Mouse (Mus musculus) testis, adult 2 months (tissue): ENCODE results near the gene Col6a2. TPM values are rescaled to one million over a fixed set of nuclear protein-coding genes. Genes with fewer than 3 reads are reported as not detected.

Experiments
- H3K27ac ChIP-seq: fragments of 200-500 bp; 2 replicates; pipeline ENCODE4 v1.5.1; 2012; ENCODE audit warnings: low read depth, low read length; ENCODE audit not compliant: control insufficient read depth, insufficient read depth
- H3K27me3 ChIP-seq: fragments of 200-500 bp; 2 replicates; pipeline ENCODE4 v1.6.1; 2012; ENCODE audit warnings: mild to moderate bottlenecking, low read length, moderate library complexity; ENCODE audit not compliant: control insufficient read depth, insufficient read depth
- H3K36me3 ChIP-seq: fragments of 200-500 bp; 2 replicates; pipeline ENCODE4 v1.6.1; 2012; ENCODE audit warnings: mild to moderate bottlenecking, low read length; ENCODE audit not compliant: control insufficient read depth, insufficient read depth
- H3K4me1 ChIP-seq: fragments of 200-500 bp; 2 replicates; pipeline ENCODE4 v1.6.1; 2012; ENCODE audit warnings: low read length; ENCODE audit not compliant: control insufficient read depth, insufficient read depth
- H3K4me3 ChIP-seq: fragments of 200-500 bp; 2 replicates; pipeline ENCODE4 v1.5.1; 2012; ENCODE audit warnings: low read depth, mild to moderate bottlenecking, low read length, moderate library complexity, mixed read lengths; ENCODE audit not compliant: control insufficient read depth
- CTCF ChIP-seq: fragments of 200-500 bp; IDR thresholded peaks from 2 replicates; pipeline ENCODE4 v1.5.1; 2012; ENCODE audit warnings: low read depth, mild to moderate bottlenecking, inconsistent platforms, low read length, moderate library complexity; ENCODE audit not compliant: control insufficient read depth, insufficient read depth, insufficient replicate concordance
- POLR2A ChIP-seq: fragments of 200-500 bp; IDR thresholded peaks from 2 replicates; pipeline ENCODE4 v1.6.1; 2012; ENCODE audit warnings: low read depth, mild to moderate bottlenecking, inconsistent platforms, low read length, moderate library complexity; ENCODE audit not compliant: control insufficient read depth
- polyA plus RNA-seq: library from polyadenylated mRNA; depleted of rRNA; stranded (reverse); fragments of >200 nt; gene quantifications from 2 replicates; pipeline ENCODE4 v1.2.3, GENCODE M21; 2012; rRNA removed

Col6a2 gene
- polyA plus RNA-seq, 1 experiment, result 10.9 TPM

- Histone ChIP-seq H3K4me1 (no peaks in the 10 kb centered on the region), H3K36me3 (no peaks in the 10 kb centered on the region; the same call in none of the 2 replicates), H3K4me3 (no peak overlapping the region), H3K27ac (no peak overlapping the region), H3K27me3 (no peaks in the 10 kb centered on the region)
- TF ChIP-seq POLR2A, result no peak
- peak; percentile 23; the same call in 1 of the 2 replicates for TF ChIP-seq CTCF
These were observed 73.0 kb downstream of the Col6a2 start for GRCm38 (mm10) chr10:76550458-76550857.

GRCm38 (mm10) chr10:76548218-76548617 lies 75.2 kb downstream of the Col6a2 start:
- H3K36me3 ChIP-seq, result peaks cover 2% of the 10 kb centered on the region
- TF ChIP-seq CTCF, result no peak
- TF ChIP-seq POLR2A, result no peak
- no peaks in the 10 kb centered on the region for H3K4me1 ChIP-seq
- H3K27ac ChIP-seq, result no peak overlapping the region
- no peak overlapping the region for H3K4me3 ChIP-seq
- no peaks in the 10 kb centered on the region for H3K27me3 ChIP-seq

- no peak overlapping the region for H3K4me3 ChIP-seq
- no peak overlapping the region for H3K27ac ChIP-seq
- no peaks in the 10 kb centered on the region for H3K4me1 ChIP-seq
- no peaks in the 10 kb centered on the region for H3K27me3 ChIP-seq
- no peak for TF ChIP-seq CTCF
- TF ChIP-seq POLR2A, result no peak
- H3K36me3 ChIP-seq, result peaks cover 2% of the 10 kb centered on the region
These were observed 76.9 kb downstream of the Col6a2 start for GRCm38 (mm10) chr10:76546566-76546965.

Other genes with a start within 250 kb of the Col6a2 start
- not detected in 2 replicates for gene AC141477.1, start 183.2 kb downstream of the Col6a2 start, polyA plus RNA-seq
- 54.9 and 58.5 TPM in 2 replicates for gene Pcnt, start 180.8 kb downstream of the Col6a2 start, polyA plus RNA-seq
- gene 2610028H24Rik, start 174.5 kb downstream of the Col6a2 start, polyA plus RNA-seq, result 0.23 and 0.47 TPM in 2 replicates
- 9.9 and 11.3 TPM in 2 replicates for gene Mcm3ap, start 154.7 kb downstream of the Col6a2 start, polyA plus RNA-seq
- gene Ybey, start 154.5 kb downstream of the Col6a2 start, polyA plus RNA-seq, result 1.1 and 1.2 TPM in 2 replicates
- 11.1 TPM in 2 replicates for gene Lss, start 92.0 kb downstream of the Col6a2 start, polyA plus RNA-seq
- gene Spatc1l, start 61.4 kb downstream of the Col6a2 start, polyA plus RNA-seq, result 278 and 287 TPM in 2 replicates
- 0.40 and 0.52 TPM in 2 replicates for gene Ftcd, start 48.0 kb downstream of the Col6a2 start, polyA plus RNA-seq
- 15.4 and 21.1 TPM in 2 replicates for gene Col6a1, start 102.5 kb upstream of the Col6a2 start, polyA plus RNA-seq